Mouse (Mus musculus): ENCODE results near the gene Zfhx3. TPM values are rescaled to one million over a fixed set of nuclear protein-coding genes. Genes with fewer than 3 reads are reported as not detected.

Zfhx3 gene
- polyA plus RNA-seq, 1 experiment from 2014 or later, result 15.7 TPM

DNA sequence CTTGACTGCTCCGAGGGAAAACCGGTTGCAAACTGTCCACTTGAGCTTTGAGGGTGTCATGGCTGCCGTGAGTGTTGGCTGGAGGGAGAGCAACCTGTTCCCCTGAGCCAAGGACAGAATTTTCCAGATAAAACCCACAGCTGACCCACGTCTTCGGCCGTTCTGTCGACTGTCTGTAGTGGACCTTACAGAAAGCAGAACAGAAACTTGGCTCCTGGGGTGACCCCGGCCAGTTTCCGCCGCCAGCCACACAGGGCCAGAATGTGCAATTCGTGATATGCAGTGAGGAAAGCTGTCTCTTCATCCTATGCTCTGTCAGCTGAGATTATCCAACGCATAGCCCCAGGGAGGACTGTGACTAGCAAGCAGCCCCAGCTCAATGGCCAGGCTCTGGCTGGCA, 968.4 kb downstream of the Zfhx3 start:
- 74% methylated on average over 12 of the region's 12 CpGs for WGBS
- H3K36me3 ChIP-seq (ENCODE audit: control insufficient read depth, insufficient read depth, low read length), result no peaks in the 10 kb centered on the region
- H3K4me2 ChIP-seq (ENCODE audit: low read length), result no peak overlapping the region
- H3K27me3 ChIP-seq (replicated peaks; ENCODE audit: control insufficient read depth, insufficient read depth, low read length), result no peaks in the 10 kb centered on the region
- DNase-seq (ENCODE audit: low spot score) (no peak), ATAC-seq (replicated peaks; ENCODE audit: low FRiP score, low TSS enrichment, low read depth) (no peak)
- H3K9ac ChIP-seq (ENCODE audit: low read length), result no peak overlapping the region
- no peaks in the 10 kb centered on the region for H3K9me3 ChIP-seq (ENCODE audit: control insufficient read depth, low read length)
- H3K27ac ChIP-seq (ENCODE audit: low read depth), result 0 out of 2 replicates have a peak overlapping the region, but pooled peaks have one; percentile 2
- H3K4me3 ChIP-seq (ENCODE audit: low read depth, low read length), result no peak overlapping the region
- peaks cover 34% of the 10 kb centered on the region for H3K4me1 ChIP-seq (replicated peaks; ENCODE audit: control insufficient read depth, insufficient read depth, low read length)

- DNase-seq (ENCODE audit: low spot score) (peak; percentile 94), ATAC-seq (replicated peaks; ENCODE audit: low FRiP score, low TSS enrichment, low read depth) (no peak)
- Histone ChIP-seq H3K9me3 (ENCODE audit: control insufficient read depth, low read length) (peaks cover 1% of the 10 kb centered on the region; the same call in 1 of the 2 replicates), H3K27me3 (replicated peaks; ENCODE audit: control insufficient read depth, insufficient read depth, low read length) (no peaks in the 10 kb centered on the region), H3K9ac (ENCODE audit: low read length) (no peak overlapping the region), H3K4me3 (ENCODE audit: low read depth, low read length) (no peak overlapping the region), H3K27ac (ENCODE audit: low read depth) (no peak overlapping the region), H3K4me1 (replicated peaks; ENCODE audit: control insufficient read depth, insufficient read depth, low read length) (peaks cover 32% of the 10 kb centered on the region), H3K4me2 (ENCODE audit: low read length) (no peak overlapping the region), H3K36me3 (ENCODE audit: control insufficient read depth, insufficient read depth, low read length) (peaks cover 2% of the 10 kb centered on the region; the same call in 1 of the 2 replicates)
- 10% methylated on average over 6 of the region's 6 CpGs for WGBS
Observed at GRCm38 (mm10) chr8:108911511-108911910, 969.1 kb downstream of the Zfhx3 start.

- Histone ChIP-seq H3K4me3 (ENCODE audit: low read depth, low read length) (no peak overlapping the region), H3K4me1 (replicated peaks; ENCODE audit: control insufficient read depth, insufficient read depth, low read length) (peaks cover 27% of the 10 kb centered on the region), H3K27ac (ENCODE audit: low read depth) (no peak overlapping the region), H3K9ac (ENCODE audit: low read length) (no peak overlapping the region), H3K4me2 (ENCODE audit: low read length) (no peak overlapping the region), H3K36me3 (ENCODE audit: control insufficient read depth, insufficient read depth, low read length) (peaks cover 10% of the 10 kb centered on the region; the same call in 1 of the 2 replicates), H3K27me3 (replicated peaks; ENCODE audit: control insufficient read depth, insufficient read depth, low read length) (no peaks in the 10 kb centered on the region), H3K9me3 (ENCODE audit: control insufficient read depth, low read length) (peaks cover 4% of the 10 kb centered on the region; the same call in 1 of the 2 replicates)
- 86% methylated on average over 7 of the region's 7 CpGs for WGBS
- DNase-seq (ENCODE audit: low spot score) (no peak), ATAC-seq (replicated peaks; ENCODE audit: low FRiP score, low TSS enrichment, low read depth) (no peak)
Observed at GRCm38 (mm10) chr8:108912998-108913397, 970.6 kb downstream of the Zfhx3 start.

DNA sequence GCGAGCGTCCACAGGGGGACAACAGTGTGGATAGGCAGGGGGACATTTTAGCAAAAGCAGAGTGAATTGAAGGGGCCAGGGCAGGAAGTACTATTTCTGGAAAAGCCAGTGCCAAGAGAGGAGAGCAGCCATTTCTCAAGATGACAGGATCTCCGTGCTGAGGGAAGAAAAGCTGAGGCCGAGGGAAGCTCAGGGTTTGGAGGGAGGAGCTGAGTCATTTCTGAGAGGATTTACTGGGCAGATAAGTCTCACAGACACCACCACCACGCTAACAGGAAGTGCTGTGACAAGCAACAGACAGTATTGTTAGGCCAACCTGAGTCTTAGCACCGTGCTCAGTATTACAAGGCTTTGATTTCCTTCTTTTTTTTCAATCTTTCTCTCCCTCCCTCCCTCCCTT, 973.0 kb downstream of the Zfhx3 start:
- Histone ChIP-seq H3K27ac (ENCODE audit: low read depth) (peak overlapping the region; percentile 63), H3K9me3 (ENCODE audit: control insufficient read depth, low read length) (peaks cover 4% of the 10 kb centered on the region; the same call in 1 of the 2 replicates), H3K9ac (ENCODE audit: low read length) (no peak overlapping the region), H3K4me2 (ENCODE audit: low read length) (0 out of 2 replicates have a peak overlapping the region, but pooled peaks have one; percentile 1), H3K27me3 (replicated peaks; ENCODE audit: control insufficient read depth, insufficient read depth, low read length) (no peaks in the 10 kb centered on the region), H3K4me3 (ENCODE audit: low read depth, low read length) (no peak overlapping the region), H3K4me1 (replicated peaks; ENCODE audit: control insufficient read depth, insufficient read depth, low read length) (peaks cover 27% of the 10 kb centered on the region), H3K36me3 (ENCODE audit: control insufficient read depth, insufficient read depth, low read length) (peaks cover 10% of the 10 kb centered on the region; the same call in 1 of the 2 replicates)
- ATAC-seq (replicated peaks; ENCODE audit: low FRiP score, low TSS enrichment, low read depth) (peak; percentile 61), DNase-seq (ENCODE audit: low spot score) (peak; percentile 68)
- WGBS, result 14% methylated on average over 6 of the region's 6 CpGs

DNA sequence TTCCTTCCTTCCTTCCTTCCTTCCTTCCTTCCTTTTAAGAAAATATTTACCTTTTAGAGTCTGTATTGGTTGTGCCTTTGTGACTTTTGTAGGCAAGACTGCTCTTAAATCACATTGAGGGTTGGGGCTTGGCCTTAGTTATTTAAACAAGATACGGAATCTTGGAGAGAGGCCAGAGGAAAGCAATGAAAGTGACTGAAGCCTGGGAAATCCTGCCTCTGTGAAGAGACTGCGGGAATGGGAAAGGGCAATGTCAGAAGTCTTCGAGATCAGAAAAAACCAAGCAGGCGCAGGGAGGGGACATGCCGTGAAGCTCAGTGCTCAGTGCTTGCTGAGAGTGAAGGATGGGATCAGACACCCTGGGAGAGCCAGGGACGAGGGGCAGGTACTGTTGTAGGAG, 973.4 kb downstream of the Zfhx3 start:
- ATAC-seq (replicated peaks; ENCODE audit: low FRiP score, low TSS enrichment, low read depth), result no peak

GRCm38 (mm10) chr8:108920151-108920550, 977.7 kb downstream of the Zfhx3 start:
- 92% methylated on average over 7 of the region's 7 CpGs for WGBS
- Histone ChIP-seq H3K9ac (ENCODE audit: low read length) (no peak overlapping the region), H3K9me3 (ENCODE audit: control insufficient read depth, low read length) (peaks cover 4% of the 10 kb centered on the region; the same call in 1 of the 2 replicates), H3K4me1 (replicated peaks; ENCODE audit: control insufficient read depth, insufficient read depth, low read length) (peaks cover 11% of the 10 kb centered on the region), H3K4me2 (ENCODE audit: low read length) (no peak overlapping the region), H3K4me3 (ENCODE audit: low read depth, low read length) (no peak overlapping the region), H3K36me3 (ENCODE audit: control insufficient read depth, insufficient read depth, low read length) (peaks cover 10% of the 10 kb centered on the region; the same call in 1 of the 2 replicates), H3K27ac (ENCODE audit: low read depth) (no peak overlapping the region), H3K27me3 (replicated peaks; ENCODE audit: control insufficient read depth, insufficient read depth, low read length) (no peaks in the 10 kb centered on the region)
- ATAC-seq (replicated peaks; ENCODE audit: low FRiP score, low TSS enrichment, low read depth) (no peak), DNase-seq (ENCODE audit: low spot score) (no peak)

More for the DNA sequence above, 973.4 kb downstream of the Zfhx3 start:
- H3K4me2 ChIP-seq (ENCODE audit: low read length), result peak overlapping the region; percentile 13; the same call in 1 of the 2 replicates
- 13% methylated on average over 6 of the region's 6 CpGs for WGBS
- H3K9ac ChIP-seq (ENCODE audit: low read length), result no peak overlapping the region
- H3K4me3 ChIP-seq (ENCODE audit: low read depth, low read length), result no peak overlapping the region
- H3K36me3 ChIP-seq (ENCODE audit: control insufficient read depth, insufficient read depth, low read length), result peaks cover 10% of the 10 kb centered on the region; the same call in 1 of the 2 replicates
- no peak for DNase-seq (ENCODE audit: low spot score)
- H3K9me3 ChIP-seq (ENCODE audit: control insufficient read depth, low read length), result peaks cover 4% of the 10 kb centered on the region; the same call in 1 of the 2 replicates
- H3K27ac ChIP-seq (ENCODE audit: low read depth), result peak overlapping the region; percentile 63
- peaks cover 26% of the 10 kb centered on the region for H3K4me1 ChIP-seq (replicated peaks; ENCODE audit: control insufficient read depth, insufficient read depth, low read length)
- no peaks in the 10 kb centered on the region for H3K27me3 ChIP-seq (replicated peaks; ENCODE audit: control insufficient read depth, insufficient read depth, low read length)

DNA sequence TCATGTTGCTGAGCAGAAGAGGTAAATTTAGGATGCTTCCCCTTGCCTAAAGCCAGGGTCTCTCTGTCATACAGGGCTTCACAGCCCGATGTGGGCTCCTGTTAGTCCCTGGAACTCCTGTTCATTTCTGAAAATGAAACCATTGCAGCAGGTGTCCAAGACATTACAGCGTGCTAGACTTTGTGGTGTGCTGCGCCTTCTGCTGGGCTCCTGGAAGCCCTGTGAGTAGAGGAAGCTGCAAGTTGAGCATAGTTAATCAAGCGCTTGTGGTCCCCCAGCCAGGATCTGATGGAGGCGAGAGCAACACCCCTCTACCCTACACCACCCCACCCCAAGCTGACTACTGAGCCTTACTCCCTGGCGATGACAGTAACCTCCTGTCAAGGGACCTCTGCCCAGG, 980.7 kb downstream of the Zfhx3 start:
- no peak overlapping the region for H3K4me2 ChIP-seq (ENCODE audit: low read length)
- no peaks in the 10 kb centered on the region for H3K36me3 ChIP-seq (ENCODE audit: control insufficient read depth, insufficient read depth, low read length)
- H3K27me3 ChIP-seq (replicated peaks; ENCODE audit: control insufficient read depth, insufficient read depth, low read length), result no peaks in the 10 kb centered on the region
- H3K27ac ChIP-seq (ENCODE audit: low read depth), result no peak overlapping the region
- no peak overlapping the region for H3K9ac ChIP-seq (ENCODE audit: low read length)
- no peaks in the 10 kb centered on the region for H3K9me3 ChIP-seq (ENCODE audit: control insufficient read depth, low read length)
- no peak for ATAC-seq (replicated peaks; ENCODE audit: low FRiP score, low TSS enrichment, low read depth)
- H3K4me3 ChIP-seq (ENCODE audit: low read depth, low read length), result no peak overlapping the region
- WGBS, result 96% methylated on average over 6 of the region's 6 CpGs
- no peaks in the 10 kb centered on the region for H3K4me1 ChIP-seq (replicated peaks; ENCODE audit: control insufficient read depth, insufficient read depth, low read length)
- no peak for DNase-seq (ENCODE audit: low spot score)

- H3K4me3 ChIP-seq (ENCODE audit: low read depth, low read length), result no peak overlapping the region
- H3K27me3 ChIP-seq (replicated peaks; ENCODE audit: control insufficient read depth, insufficient read depth, low read length), result no peaks in the 10 kb centered on the region
- H3K9ac ChIP-seq (ENCODE audit: low read length), result no peak overlapping the region
- H3K4me2 ChIP-seq (ENCODE audit: low read length), result no peak overlapping the region
- 88% methylated on average over 9 of the region's 9 CpGs for WGBS
- H3K27ac ChIP-seq (ENCODE audit: low read depth), result no peak overlapping the region
- H3K36me3 ChIP-seq (ENCODE audit: control insufficient read depth, insufficient read depth, low read length), result no peaks in the 10 kb centered on the region
- no peaks in the 10 kb centered on the region for H3K4me1 ChIP-seq (replicated peaks; ENCODE audit: control insufficient read depth, insufficient read depth, low read length)
- no peaks in the 10 kb centered on the region for H3K9me3 ChIP-seq (ENCODE audit: control insufficient read depth, low read length)
- DNase-seq (ENCODE audit: low spot score) (no peak), ATAC-seq (replicated peaks; ENCODE audit: low FRiP score, low TSS enrichment, low read depth) (no peak)
Observed at GRCm38 (mm10) chr8:108924526-108924925, 982.1 kb downstream of the Zfhx3 start.

- no peak overlapping the region for H3K4me3 ChIP-seq (ENCODE audit: low read depth, low read length)
- no peak overlapping the region for H3K9ac ChIP-seq (ENCODE audit: low read length)
- DNase-seq (ENCODE audit: low spot score), result no peak
- no peaks in the 10 kb centered on the region for H3K4me1 ChIP-seq (replicated peaks; ENCODE audit: control insufficient read depth, insufficient read depth, low read length)
- H3K27ac ChIP-seq (ENCODE audit: low read depth), result no peak overlapping the region
- 76% methylated on average over 11 of the region's 11 CpGs for WGBS
- no peaks in the 10 kb centered on the region for H3K36me3 ChIP-seq (ENCODE audit: control insufficient read depth, insufficient read depth, low read length)
- no peak for ATAC-seq (replicated peaks; ENCODE audit: low FRiP score, low TSS enrichment, low read depth)
- H3K4me2 ChIP-seq (ENCODE audit: low read length), result no peak overlapping the region
- no peaks in the 10 kb centered on the region for H3K27me3 ChIP-seq (replicated peaks; ENCODE audit: control insufficient read depth, insufficient read depth, low read length)
- H3K9me3 ChIP-seq (ENCODE audit: control insufficient read depth, low read length), result no peaks in the 10 kb centered on the region
Observed at GRCm38 (mm10) chr8:108926106-108926505, 983.7 kb downstream of the Zfhx3 start.
